Mouse (Mus musculus): ENCODE measurements around the gene Tent5c. TPM values are rescaled to one million over a fixed set of nuclear protein-coding genes. Genes with fewer than 3 reads are reported as not detected.

Gene Tent5c
- polyA plus RNA-seq, 1 experiment = 0.13 TPM

DNA sequence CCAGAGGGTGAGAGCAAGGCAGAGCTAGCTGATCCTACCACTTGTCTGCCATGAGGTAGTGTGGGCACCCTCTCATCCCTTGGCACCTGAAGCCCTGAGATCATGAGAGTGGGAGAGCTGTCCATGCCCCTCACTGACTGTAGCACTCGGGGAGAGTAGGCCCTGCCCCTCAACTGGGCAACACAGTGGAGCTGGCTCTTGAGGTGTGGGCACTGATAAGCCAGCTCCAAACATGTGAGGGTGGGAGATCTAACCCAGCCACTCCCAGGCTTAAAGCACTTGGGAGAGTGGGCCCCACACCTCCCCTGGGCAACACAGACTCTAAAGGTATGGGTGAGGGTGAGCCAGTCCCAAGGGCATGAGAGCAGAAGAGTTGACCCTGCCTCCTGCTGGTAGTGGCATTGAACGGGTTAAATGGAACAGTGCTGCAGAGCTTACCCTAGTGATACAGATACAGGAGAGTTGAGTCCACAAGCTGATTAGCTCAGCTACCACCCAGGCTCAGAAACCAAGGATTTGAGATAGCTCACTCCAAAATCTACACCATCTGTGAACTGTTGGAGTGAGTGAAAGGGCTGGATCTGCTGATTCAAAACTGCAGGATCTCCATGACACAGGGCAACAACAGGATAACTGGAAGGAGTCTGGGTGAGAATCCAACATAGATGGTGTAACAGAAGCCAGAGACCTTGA lies 80.6 kb downstream of the Tent5c start:
- TF ChIP-seq E2F4 (IDR thresholded peaks at IDR 0.05; ENCODE audit: insufficient read depth) (no peak), USF1 (IDR thresholded peaks at IDR 0.05; ENCODE audit: low read depth) (no peak), SRF (IDR thresholded peaks at IDR 0.05; ENCODE audit: control insufficient read depth, insufficient read length, low read depth) (no peak)
- no peak overlapping the region for H3K4me2 ChIP-seq (ENCODE audit: low read depth)
- no peaks in the 10 kb centered on the region for H3K36me3 ChIP-seq (ENCODE audit: control insufficient read depth, insufficient read depth)
- H3K4me3 ChIP-seq = no peak overlapping the region
- H3K79me2 ChIP-seq (ENCODE audit: control insufficient read depth, insufficient read depth) = no peaks in the 10 kb centered on the region
- no peaks in the 10 kb centered on the region for H3K27me3 ChIP-seq (ENCODE audit: control insufficient read depth, insufficient read depth, insufficient read length)
- no peak overlapping the region for H3ac ChIP-seq (ENCODE audit: control insufficient read depth, insufficient read length)

DNA sequence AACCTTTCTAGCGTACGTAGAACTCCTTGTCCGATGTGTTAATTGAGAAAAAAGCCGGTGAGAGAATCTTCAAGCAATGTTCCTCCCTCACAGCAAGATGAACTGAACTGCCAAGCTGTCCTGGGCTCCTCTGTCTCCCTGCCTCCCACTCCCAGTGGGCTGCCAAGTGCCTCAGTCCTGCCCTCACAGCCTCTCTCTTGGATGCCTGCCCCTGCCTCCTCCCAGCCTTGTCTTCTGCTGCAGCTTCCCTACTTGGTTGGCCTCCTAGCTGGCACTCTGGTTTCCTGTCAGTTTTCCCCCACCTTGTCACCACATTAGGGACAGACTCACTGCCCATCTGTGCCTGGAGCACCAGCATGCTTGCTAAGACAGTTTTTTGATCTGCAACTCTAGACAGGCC lies 86.5 kb downstream of the Tent5c start:
- Histone ChIP-seq H3ac (ENCODE audit: control insufficient read depth, insufficient read length) (no peak overlapping the region), H3K4me3 (no peak overlapping the region), H3K79me2 (ENCODE audit: control insufficient read depth, insufficient read depth) (no peaks in the 10 kb centered on the region), H3K4me2 (ENCODE audit: low read depth) (no peak overlapping the region), H3K36me3 (ENCODE audit: control insufficient read depth, insufficient read depth) (no peaks in the 10 kb centered on the region), H3K27me3 (ENCODE audit: control insufficient read depth, insufficient read depth, insufficient read length) (no peaks in the 10 kb centered on the region)
- no peak for TF ChIP-seq MAX (IDR thresholded peaks at IDR 0.05; ENCODE audit: low read depth)
- no peak for TF ChIP-seq MYOD1 (IDR thresholded peaks at IDR 0.05; ENCODE audit: control insufficient read depth in 1 of 3, insufficient read length in 2 of 3, low read depth in 2 of 3)
- no peak for TF ChIP-seq TCF12 (IDR thresholded peaks at IDR 0.05; ENCODE audit: insufficient read depth, poor library complexity, severe bottlenecking)
- TF ChIP-seq E2F4 (IDR thresholded peaks at IDR 0.05; ENCODE audit: insufficient read depth) = no peak
- TF ChIP-seq POLR2A (IDR thresholded peaks at IDR 0.05; ENCODE audit: insufficient read length, low read depth) = no peak
- no peak for TF ChIP-seq SRF (IDR thresholded peaks at IDR 0.05; ENCODE audit: control insufficient read depth, insufficient read length, low read depth)
- no peak for TF ChIP-seq POLR2AphosphoS2 (IDR thresholded peaks at IDR 0.05; ENCODE audit: insufficient read length, low read depth)
- no peak for TF ChIP-seq REST (IDR thresholded peaks at IDR 0.05; ENCODE audit: insufficient read depth, insufficient read length)
- TF ChIP-seq CEBPB (IDR thresholded peaks at IDR 0.05; ENCODE audit: insufficient read depth, poor library complexity, severe bottlenecking) = no peak
- no peak for TF ChIP-seq TCF3 (IDR thresholded peaks at IDR 0.05; ENCODE audit: insufficient read length, low read depth)
- TF ChIP-seq MYOG (IDR thresholded peaks at IDR 0.05; ENCODE audit: control insufficient read depth in 1 of 3, insufficient read depth in 1 of 3, insufficient read length in 2 of 3, low read depth in 2 of 3) = no peak
- no peak for TF ChIP-seq USF1 (IDR thresholded peaks at IDR 0.05; ENCODE audit: low read depth)

Other genes with a start within 250 kb of the Tent5c start
- gene Man1a2, start 196.2 kb upstream of the Tent5c start, polyA plus RNA-seq (2012; fragmentation: generic; extraction: Trizol) = 4.9 TPM